Mouse (Mus musculus): ENCODE data around the gene Serpinb6a. TPM values are rescaled to one million over a fixed set of nuclear protein-coding genes. Genes with fewer than 3 reads are reported as not detected.

The Serpinb6a gene
- polyA plus RNA-seq, 1 experiment, result 31.1 TPM

- H3K27me3 ChIP-seq (replicated peaks; ENCODE audit: control insufficient read depth, insufficient read depth, low read length), result no peaks in the 10 kb centered on the region
- peak; percentile 85 for DNase-seq
- H3K36me3 ChIP-seq (ENCODE audit: control insufficient read depth, insufficient read depth, low read length), result no peaks in the 10 kb centered on the region
- H3K4me3 ChIP-seq (ENCODE audit: insufficient read depth, low read depth, low read length), result no peak overlapping the region
- TF ChIP-seq POLR2A (IDR thresholded peaks at IDR 0.05; ENCODE audit: low read depth, low read length), result no peak
- peak; percentile 78 for TF ChIP-seq CTCF (conservative IDR thresholded peaks at IDR 0.05; ENCODE audit: insufficient read depth, insufficient read length, low read depth, low read length)
- H3K27ac ChIP-seq (ENCODE audit: insufficient read depth, low read depth, low read length), result no peak overlapping the region
- H3K4me1 ChIP-seq (ENCODE audit: control insufficient read depth, insufficient read depth, low read length), result no peaks in the 10 kb centered on the region
- 33% methylated on average over 1 of the region's 1 CpGs for WGBS
These were observed 7.4 kb downstream of the Serpinb6a start for GRCm38 (mm10) chr13:33995197-33995596.

DNA sequence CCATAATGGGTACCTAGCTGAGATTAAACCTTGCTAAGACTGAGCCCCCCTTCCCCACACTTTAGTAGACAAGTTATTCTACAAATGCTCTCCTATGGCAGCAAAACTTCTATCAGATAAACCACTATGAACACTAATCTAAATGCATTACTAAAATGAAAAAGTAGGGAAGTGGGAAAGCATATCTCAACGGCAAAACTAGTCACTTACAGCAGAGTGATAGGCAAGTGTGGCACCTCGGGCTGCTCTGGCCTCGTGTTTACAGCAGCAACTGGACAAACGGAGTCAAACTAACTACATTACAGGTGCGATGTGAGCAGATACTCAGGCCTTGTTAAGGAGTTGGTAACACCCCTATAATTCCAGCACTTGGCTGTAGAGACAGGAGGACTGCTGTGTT is 13.0 kb downstream of the Serpinb6a start:
- H3K27ac ChIP-seq (ENCODE audit: insufficient read depth, low read depth, low read length), result no peak overlapping the region
- 83% methylated on average over 5 of the region's 5 CpGs for WGBS
- H3K4me3 ChIP-seq (ENCODE audit: insufficient read depth, low read depth, low read length), result no peak overlapping the region
- no peaks in the 10 kb centered on the region for H3K27me3 ChIP-seq (replicated peaks; ENCODE audit: control insufficient read depth, insufficient read depth, low read length)
- H3K36me3 ChIP-seq (ENCODE audit: control insufficient read depth, insufficient read depth, low read length), result peaks cover 3% of the 10 kb centered on the region; the same call in 1 of the 2 replicates
- no peak for TF ChIP-seq POLR2A (IDR thresholded peaks at IDR 0.05; ENCODE audit: low read depth, low read length)
- no peak for TF ChIP-seq CTCF (conservative IDR thresholded peaks at IDR 0.05; ENCODE audit: insufficient read depth, insufficient read length, low read depth, low read length)
- DNase-seq, result no peak
- H3K4me1 ChIP-seq (ENCODE audit: control insufficient read depth, insufficient read depth, low read length), result no peaks in the 10 kb centered on the region

DNA sequence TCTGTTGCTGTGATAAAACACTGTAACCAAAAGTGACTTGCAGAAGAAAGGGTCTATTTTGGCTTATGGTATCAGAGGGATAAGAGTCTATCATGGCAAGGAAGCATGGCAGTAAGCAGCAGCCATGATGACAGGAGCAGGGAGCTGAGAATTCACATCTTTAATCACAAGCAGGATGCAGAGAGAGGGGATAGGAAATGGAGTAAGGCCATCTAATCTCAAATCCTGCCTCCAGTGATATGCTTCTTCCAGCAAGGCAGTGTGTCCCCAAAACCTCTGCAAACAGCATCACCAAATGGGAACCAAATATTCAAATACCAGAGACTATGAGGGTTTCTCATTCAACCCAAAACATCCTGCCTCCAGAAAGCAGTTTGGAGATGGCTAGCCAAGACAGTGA is 36.0 kb downstream of the Serpinb6a start:
- no peak overlapping the region for H3K4me3 ChIP-seq (ENCODE audit: insufficient read depth, low read depth, low read length)
- no peaks in the 10 kb centered on the region for H3K36me3 ChIP-seq (ENCODE audit: control insufficient read depth, insufficient read depth, low read length)
- no peaks in the 10 kb centered on the region for H3K27me3 ChIP-seq (replicated peaks; ENCODE audit: control insufficient read depth, insufficient read depth, low read length)
- no peak overlapping the region for H3K27ac ChIP-seq (ENCODE audit: insufficient read depth, low read depth, low read length)
- no peak for DNase-seq
- no peaks in the 10 kb centered on the region for H3K4me1 ChIP-seq (ENCODE audit: control insufficient read depth, insufficient read depth, low read length)
- no peak for TF ChIP-seq POLR2A (IDR thresholded peaks at IDR 0.05; ENCODE audit: low read depth, low read length)
- TF ChIP-seq CTCF (conservative IDR thresholded peaks at IDR 0.05; ENCODE audit: insufficient read depth, insufficient read length, low read depth, low read length), result no peak

DNA sequence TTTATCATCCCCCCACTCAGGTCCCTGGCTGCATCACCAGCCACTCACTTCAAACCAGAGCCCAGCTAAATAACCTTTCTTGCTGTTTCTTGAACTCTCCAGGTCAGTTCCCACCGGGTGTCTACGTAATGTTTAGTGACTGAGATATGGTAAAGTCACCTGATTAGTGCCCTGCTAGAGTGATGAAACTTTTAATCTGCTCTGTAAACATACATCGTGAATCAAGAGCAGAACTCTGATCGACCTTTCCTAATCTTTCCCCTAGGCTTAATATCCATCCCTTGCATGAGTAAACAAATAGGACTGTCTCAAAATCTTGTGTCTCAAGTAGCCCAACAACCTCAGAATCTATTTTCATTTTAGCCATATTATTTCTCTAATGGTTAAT is 36.6 kb downstream of the Serpinb6a start:
- TF ChIP-seq CTCF (conservative IDR thresholded peaks at IDR 0.05; ENCODE audit: insufficient read depth, insufficient read length, low read depth, low read length), result no peak
- Histone ChIP-seq H3K4me1 (ENCODE audit: control insufficient read depth, insufficient read depth, low read length) (no peaks in the 10 kb centered on the region), H3K4me3 (ENCODE audit: insufficient read depth, low read depth, low read length) (no peak overlapping the region), H3K36me3 (ENCODE audit: control insufficient read depth, insufficient read depth, low read length) (no peaks in the 10 kb centered on the region), H3K27ac (ENCODE audit: insufficient read depth, low read depth, low read length) (no peak overlapping the region), H3K27me3 (replicated peaks; ENCODE audit: control insufficient read depth, insufficient read depth, low read length) (no peaks in the 10 kb centered on the region)
- 32% methylated on average over 4 of the region's 4 CpGs for WGBS
- DNase-seq, result no peak

DNA sequence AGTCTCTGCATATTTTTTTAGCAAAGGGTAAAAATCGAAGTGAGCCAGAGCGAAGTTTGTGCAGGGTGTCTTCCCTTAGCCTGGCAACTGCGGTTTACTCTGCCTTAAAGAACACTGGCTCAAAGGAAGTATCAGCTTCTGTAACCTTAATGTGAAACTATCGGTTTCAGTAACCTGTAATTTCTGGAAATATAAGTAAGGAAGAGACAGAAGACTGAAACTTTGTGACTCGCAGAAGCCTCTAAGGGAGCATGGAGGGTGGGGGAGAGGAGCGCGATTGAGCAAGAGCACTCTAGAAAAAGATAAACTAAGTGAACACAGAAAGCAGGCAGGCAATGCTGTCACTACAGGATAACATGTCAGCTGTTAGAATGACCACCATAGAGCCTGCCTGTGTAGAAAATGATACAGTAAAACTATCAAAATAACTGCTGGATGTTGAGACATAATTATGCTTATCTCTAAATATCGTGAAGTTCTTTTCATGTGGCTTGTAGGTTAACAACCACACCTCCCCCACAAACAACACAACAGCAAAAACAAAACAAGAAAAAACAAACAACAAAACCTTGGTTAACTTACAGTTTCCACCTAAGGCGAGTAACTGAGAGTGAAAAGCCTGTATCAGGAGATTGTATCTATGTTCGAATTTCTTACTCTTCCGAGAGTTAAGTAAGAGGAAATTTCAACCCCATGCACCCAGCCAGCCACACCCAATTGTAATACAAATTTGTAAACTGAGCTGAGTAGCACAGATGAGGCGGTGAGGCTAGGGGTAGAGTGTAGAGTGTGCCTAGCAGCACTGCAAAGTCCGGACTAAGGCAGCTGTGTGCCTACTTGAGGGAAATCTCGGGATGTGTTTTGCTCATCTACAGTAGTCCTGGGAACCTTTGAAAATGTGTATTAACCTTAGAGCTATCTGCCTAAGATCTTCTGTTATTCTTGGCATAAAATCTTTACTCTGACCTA is 37.3 kb downstream of the Serpinb6a start:
- WGBS, result 9% methylated on average over 14 of the region's 14 CpGs
- DNase-seq, result peak; percentile 33
- TF ChIP-seq CTCF (conservative IDR thresholded peaks at IDR 0.05; ENCODE audit: insufficient read depth, insufficient read length, low read depth, low read length) (no peak), POLR2A (IDR thresholded peaks at IDR 0.05; ENCODE audit: low read depth, low read length) (no peak)

DNA sequence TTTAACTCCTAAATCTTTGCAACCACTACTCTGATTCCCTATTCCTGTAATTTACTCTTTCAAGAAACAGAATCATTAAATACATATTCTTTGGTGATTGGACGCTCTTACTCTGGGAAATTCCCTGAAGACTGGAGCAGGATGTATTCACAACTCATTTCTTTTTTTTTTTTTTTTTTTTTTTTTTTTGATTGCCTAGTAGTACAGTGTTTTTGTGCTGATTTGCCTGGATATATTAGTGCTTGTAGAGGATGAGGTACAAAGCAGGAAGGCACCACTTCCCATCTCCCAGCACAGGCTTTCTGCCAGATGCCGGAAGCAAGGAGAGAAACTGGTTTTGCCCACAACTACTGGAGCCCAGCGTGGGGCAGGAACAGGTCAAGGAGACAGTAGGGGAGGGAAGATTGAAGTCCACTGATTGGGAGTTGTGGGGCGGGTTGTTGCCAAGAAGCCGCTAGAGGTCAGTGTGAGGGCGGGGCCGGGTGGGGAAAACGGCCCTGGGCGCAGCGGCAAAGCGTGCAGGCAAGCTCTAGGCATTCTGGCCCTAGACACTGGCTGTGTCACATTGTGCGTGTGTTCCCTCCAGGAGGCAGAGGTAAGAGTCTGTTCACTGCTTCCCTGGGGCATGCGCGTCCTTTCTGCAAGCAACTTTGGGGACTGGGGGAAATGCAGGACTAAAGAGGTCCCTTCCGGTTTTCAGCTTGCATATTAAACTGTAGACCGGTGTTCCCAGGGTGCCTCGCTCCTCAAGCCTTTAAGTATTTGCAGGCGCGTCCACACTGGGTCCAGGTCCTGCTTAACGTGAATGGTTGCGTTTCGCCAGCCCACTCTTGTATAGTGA is 38.2 kb downstream of the Serpinb6a start, which contains the start of gene Nqo2:
TSS of gene Nqo2 (plus strand) at position 482 of the 841 bp plus-strand sequence.
- 1% methylated on average over 22 of the region's 22 CpGs for WGBS
- H3K27me3 ChIP-seq (replicated peaks; ENCODE audit: control insufficient read depth, insufficient read depth, low read length), result no peaks in the 10 kb centered on the region
- peak within 1 kb of the TSS; percentile 69 for H3K4me3 ChIP-seq (ENCODE audit: insufficient read depth, low read depth, low read length)
- peak within 1 kb of the TSS; percentile 92 for H3K27ac ChIP-seq (ENCODE audit: insufficient read depth, low read depth, low read length)
- H3K36me3 ChIP-seq (ENCODE audit: control insufficient read depth, insufficient read depth, low read length), result no peaks in the 10 kb centered on the region
- peak; percentile 93 for DNase-seq
- H3K4me1 ChIP-seq (ENCODE audit: control insufficient read depth, insufficient read depth, low read length), result no peaks in the 10 kb centered on the region
- TF ChIP-seq POLR2A (IDR thresholded peaks at IDR 0.05; ENCODE audit: low read depth, low read length), result peak; percentile 32
- 0 out of 2 replicates have a peak, but pooled peaks have one; percentile 29 for TF ChIP-seq CTCF (conservative IDR thresholded peaks at IDR 0.05; ENCODE audit: insufficient read depth, insufficient read length, low read depth, low read length)

More for the DNA sequence above, 37.3 kb downstream of the Serpinb6a start:
- H3K4me1 ChIP-seq (ENCODE audit: control insufficient read depth, insufficient read depth, low read length), result no peaks in the 10 kb centered on the region
- H3K27me3 ChIP-seq (replicated peaks; ENCODE audit: control insufficient read depth, insufficient read depth, low read length), result no peaks in the 10 kb centered on the region
- peak overlapping the region; percentile 92 for H3K27ac ChIP-seq (ENCODE audit: insufficient read depth, low read depth, low read length)
- H3K4me3 ChIP-seq (ENCODE audit: insufficient read depth, low read depth, low read length), result peak overlapping the region; percentile 69
- no peaks in the 10 kb centered on the region for H3K36me3 ChIP-seq (ENCODE audit: control insufficient read depth, insufficient read depth, low read length)
